Mouse (Mus musculus): ENCODE results near the gene Bcl2l14. TPM values are rescaled to one million over a fixed set of nuclear protein-coding genes. Genes with fewer than 3 reads are reported as not detected.

The Bcl2l14 gene
- polyA plus RNA-seq, 1 experiment from 2014 or later, result 0.34 TPM

DNA sequence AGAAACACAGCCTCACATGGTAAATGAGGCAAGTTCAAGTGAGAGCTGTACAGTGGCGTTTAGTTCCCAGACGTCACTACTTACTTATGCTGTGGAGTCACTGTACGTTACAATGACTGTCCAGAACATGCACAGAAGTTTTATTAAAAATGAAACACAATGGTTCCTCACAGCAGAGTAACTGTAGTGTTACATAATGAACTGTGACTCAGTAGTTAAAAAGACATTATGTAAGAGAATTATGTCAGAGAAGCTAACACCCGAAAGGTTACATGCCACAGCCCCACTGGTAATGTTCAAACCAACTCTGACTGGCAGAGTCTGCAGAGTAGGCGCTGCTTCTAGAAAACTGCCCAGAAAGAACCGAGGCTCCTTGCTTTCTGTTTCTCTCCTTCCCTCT, 65.1 kb downstream of the Bcl2l14 start:
- no peak overlapping the region for H3K4me3 ChIP-seq (replicated peaks)
- no peak overlapping the region for H3K27ac ChIP-seq
- no peak overlapping the region for H3K9ac ChIP-seq
- ATAC-seq (ENCODE audit: low FRiP score), result no peak
- H3K4me2 ChIP-seq, result no peak overlapping the region
- WGBS, result 89% methylated on average over 6 of the region's 6 CpGs
- no peaks in the 10 kb centered on the region for H3K9me3 ChIP-seq
- no peaks in the 10 kb centered on the region for H3K4me1 ChIP-seq
- no peaks in the 10 kb centered on the region for H3K27me3 ChIP-seq
- H3K36me3 ChIP-seq (replicated peaks), result peaks cover 79% of the 10 kb centered on the region

DNA sequence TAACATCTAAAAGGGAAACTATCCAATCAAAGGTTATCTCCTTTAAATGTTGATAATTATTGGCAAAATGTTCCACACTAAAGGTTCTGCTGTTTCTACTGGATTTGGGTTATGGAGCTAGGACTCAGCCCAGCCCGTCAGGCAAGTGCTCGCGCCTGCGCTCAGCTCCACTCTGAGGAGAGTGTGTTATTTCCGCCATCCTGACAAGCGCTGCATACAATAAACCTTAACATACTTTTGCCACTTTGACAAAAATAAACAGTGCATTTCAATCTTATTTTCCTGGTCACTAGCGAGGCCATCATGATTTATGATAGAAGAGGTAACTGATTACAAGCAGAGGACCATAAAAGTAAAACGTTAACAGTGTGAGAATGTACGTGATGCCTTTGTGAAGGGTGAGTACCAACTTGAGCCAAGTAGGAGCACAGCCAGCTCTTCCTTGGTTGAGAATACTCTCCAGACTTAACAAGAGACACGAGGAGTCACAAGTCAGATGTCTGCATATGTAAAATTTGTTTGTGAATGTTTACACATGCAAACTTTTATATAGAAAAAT, 70.6 kb downstream of the Bcl2l14 start:
- 93% methylated on average over 10 of the region's 10 CpGs for WGBS
- H3K9me3 ChIP-seq, result no peaks in the 10 kb centered on the region
- ATAC-seq (ENCODE audit: low FRiP score), result no peak
- no peaks in the 10 kb centered on the region for H3K27me3 ChIP-seq
- H3K4me3 ChIP-seq (replicated peaks), result no peak overlapping the region
- no peak overlapping the region for H3K4me2 ChIP-seq
- H3K36me3 ChIP-seq (replicated peaks), result peaks cover 58% of the 10 kb centered on the region
- no peaks in the 10 kb centered on the region for H3K4me1 ChIP-seq
- H3K27ac ChIP-seq, result no peak overlapping the region
- no peak overlapping the region for H3K9ac ChIP-seq

DNA sequence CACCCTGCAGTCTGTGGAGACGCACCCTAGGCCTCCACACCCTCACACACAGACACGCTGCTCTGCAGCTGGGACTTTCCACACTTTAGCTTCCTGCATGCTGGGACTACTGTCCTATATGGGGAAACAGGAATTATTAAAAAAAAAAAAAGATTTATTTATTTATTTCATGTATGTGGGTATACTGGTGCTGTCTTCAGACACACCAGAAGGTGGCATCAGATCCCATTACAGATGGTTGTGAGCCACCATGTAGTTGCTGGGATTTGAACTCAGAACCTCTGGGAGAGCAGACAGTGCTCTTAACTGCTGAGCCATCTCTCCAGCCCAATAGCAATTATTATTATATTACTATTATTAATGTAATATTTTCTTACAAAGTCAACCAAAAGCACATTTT, 73.2 kb downstream of the Bcl2l14 start:
- Histone ChIP-seq H3K4me3 (replicated peaks) (no peak overlapping the region), H3K9ac (no peak overlapping the region), H3K27ac (no peak overlapping the region), H3K36me3 (replicated peaks) (peaks cover 42% of the 10 kb centered on the region), H3K4me2 (no peak overlapping the region), H3K27me3 (no peaks in the 10 kb centered on the region), H3K4me1 (no peaks in the 10 kb centered on the region), H3K9me3 (no peaks in the 10 kb centered on the region)
- ATAC-seq (ENCODE audit: low FRiP score), result no peak
- WGBS, result 90% methylated on average over 2 of the region's 2 CpGs

DNA sequence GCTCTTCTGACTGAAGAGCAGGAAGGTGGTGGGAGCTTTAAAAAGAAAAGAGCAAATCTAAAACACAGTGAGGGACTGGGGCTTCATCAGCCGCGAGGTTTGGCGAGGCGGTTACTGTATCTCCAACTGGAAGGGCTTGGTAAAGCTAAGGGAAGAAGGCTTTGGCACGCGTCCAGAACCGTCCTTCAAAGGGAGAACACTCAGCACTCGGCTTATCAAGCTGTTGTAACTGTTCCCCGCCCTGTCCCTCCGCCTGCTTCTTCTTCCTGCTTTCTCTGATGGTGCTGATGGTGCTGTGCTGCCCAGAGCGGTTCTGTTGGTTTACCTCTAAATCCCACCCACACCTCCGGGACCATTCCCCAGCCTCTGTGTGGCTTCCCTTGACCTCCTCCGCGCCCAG, 74.7 kb downstream of the Bcl2l14 start:
- H3K4me2 ChIP-seq, result no peak overlapping the region
- no peaks in the 10 kb centered on the region for H3K4me1 ChIP-seq
- H3K27me3 ChIP-seq, result no peaks in the 10 kb centered on the region
- no peak overlapping the region for H3K27ac ChIP-seq
- no peaks in the 10 kb centered on the region for H3K9me3 ChIP-seq
- H3K9ac ChIP-seq, result no peak overlapping the region
- ATAC-seq (ENCODE audit: low FRiP score), result no peak; the same call in 1 of the 2 replicates
- peaks cover 42% of the 10 kb centered on the region for H3K36me3 ChIP-seq (replicated peaks)
- H3K4me3 ChIP-seq (replicated peaks), result no peak overlapping the region
- 86% methylated on average over 14 of the region's 14 CpGs for WGBS

DNA sequence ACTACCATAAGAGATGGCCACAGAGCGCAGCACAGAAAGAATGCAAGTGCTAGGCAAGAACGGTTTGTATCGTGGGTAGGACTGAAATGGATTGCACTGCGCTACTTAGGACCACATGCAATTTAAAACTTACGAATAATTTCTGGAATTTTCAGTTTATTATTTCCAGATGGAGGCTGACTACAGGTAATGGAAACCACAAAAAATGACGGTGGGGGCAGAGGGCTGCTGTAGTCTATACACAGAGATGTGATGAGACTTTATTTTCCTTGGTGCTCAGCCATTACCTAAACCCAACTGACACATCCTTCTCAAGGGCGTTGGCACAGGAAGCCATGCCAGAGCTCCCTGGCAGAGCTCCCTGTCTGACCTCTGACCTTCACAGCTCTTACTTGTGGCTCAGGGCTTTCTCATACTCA, 77.0 kb downstream of the Bcl2l14 start:
- Histone ChIP-seq H3K4me1 (no peaks in the 10 kb centered on the region), H3K9ac (no peak overlapping the region), H3K9me3 (no peaks in the 10 kb centered on the region), H3K4me3 (replicated peaks) (no peak overlapping the region), H3K4me2 (no peak overlapping the region), H3K36me3 (replicated peaks) (peaks cover 41% of the 10 kb centered on the region), H3K27ac (no peak overlapping the region), H3K27me3 (no peaks in the 10 kb centered on the region)
- 82% methylated on average over 7 of the region's 7 CpGs for WGBS
- ATAC-seq (ENCODE audit: low FRiP score), result no peak

DNA sequence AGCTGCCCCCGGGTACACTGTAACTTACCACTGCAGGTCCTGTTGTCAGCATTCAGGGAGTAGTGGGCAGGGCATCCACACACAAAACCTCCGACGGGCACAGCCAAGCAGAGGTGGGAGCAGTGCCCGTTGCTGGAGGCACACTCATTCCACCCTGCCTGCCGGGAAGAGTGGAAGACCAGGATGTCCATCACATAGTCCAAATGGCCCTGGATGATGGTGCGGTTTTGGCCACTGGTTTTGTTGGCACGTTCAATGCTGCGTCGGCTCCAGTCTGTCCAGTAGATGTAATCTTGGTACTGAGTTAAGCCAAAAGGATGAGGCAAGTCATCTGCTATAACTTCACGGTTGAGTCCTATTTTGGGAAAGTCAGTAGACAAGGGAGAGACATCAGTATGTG, 83.4 kb downstream of the Bcl2l14 start:
- Histone ChIP-seq H3K27ac (no peak overlapping the region), H3K4me1 (no peaks in the 10 kb centered on the region), H3K4me3 (replicated peaks) (no peak overlapping the region), H3K4me2 (no peak overlapping the region), H3K27me3 (no peaks in the 10 kb centered on the region), H3K9ac (no peak overlapping the region), H3K36me3 (replicated peaks) (peaks cover 39% of the 10 kb centered on the region), H3K9me3 (no peaks in the 10 kb centered on the region)
- no peak for ATAC-seq (ENCODE audit: low FRiP score)
- 95% methylated on average over 10 of the region's 10 CpGs for WGBS

DNA sequence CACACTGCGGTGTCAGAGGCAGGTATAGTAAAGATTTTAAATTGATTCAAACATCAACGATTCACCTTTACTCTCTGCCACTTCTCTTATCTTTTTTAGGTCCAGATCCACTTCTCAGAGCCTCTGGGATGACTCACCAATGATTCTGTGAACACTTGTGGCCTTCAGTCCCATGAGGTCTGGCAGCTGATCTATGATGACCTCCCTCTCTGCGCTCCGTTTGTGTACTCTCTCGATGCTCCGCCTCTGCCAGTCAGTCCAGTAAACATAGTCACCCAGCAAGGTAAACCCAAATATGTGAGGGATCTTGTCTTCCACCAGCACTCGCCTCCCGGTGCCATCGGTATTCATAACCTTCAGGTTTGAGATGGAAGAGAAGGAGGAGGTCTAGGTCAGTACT, 90.2 kb downstream of the Bcl2l14 start:
- no peak for ATAC-seq (ENCODE audit: low FRiP score)
- Histone ChIP-seq H3K27ac (no peak overlapping the region), H3K4me2 (no peak overlapping the region), H3K4me1 (no peaks in the 10 kb centered on the region), H3K27me3 (no peaks in the 10 kb centered on the region), H3K9me3 (no peaks in the 10 kb centered on the region), H3K36me3 (replicated peaks) (peaks cover 34% of the 10 kb centered on the region), H3K4me3 (replicated peaks) (no peak overlapping the region), H3K9ac (no peak overlapping the region)
- WGBS, result 94% methylated on average over 9 of the region's 9 CpGs

Other genes starting within 250 kb of the Bcl2l14 start
- gene Lrp6, start 170.6 kb downstream of the Bcl2l14 start, polyA plus RNA-seq (2016; fragmentation: Nextera tagmentation; extraction: Ambion mirVana), result 32.0 and 33.3 TPM in 2 replicates
- gene Mansc1, start 236.2 kb downstream of the Bcl2l14 start, polyA plus RNA-seq (2016; fragmentation: Nextera tagmentation; extraction: Ambion mirVana), result 1.1 TPM in 2 replicates
- gene Borcs5, start 243.2 kb downstream of the Bcl2l14 start, polyA plus RNA-seq (2016; fragmentation: Nextera tagmentation; extraction: Ambion mirVana), result 34.4 and 35.8 TPM in 2 replicates